Mouse (Mus musculus) Muller cell, postnatal 12 days (primary cell): ENCODE results near the gene Lrig2.

Experiments used
- DNase-seq: peaks from one replicate; pipeline ENCODE4 v3.0.0-alpha.2; 2015; ENCODE audit errors: inconsistent ontology term

The Lrig2 gene

GRCm38 (mm10) chr3:104510771-104511429, 818 bp downstream of the Lrig2 start:
- DNase-seq = no peak

GRCm38 (mm10) chr3:104501648-104502047, 10.1 kb downstream of the Lrig2 start:
- no peak for DNase-seq

GRCm38 (mm10) chr3:104500881-104501280, 10.8 kb downstream of the Lrig2 start:
- DNase-seq = peak; percentile 50

- no peak for DNase-seq
These were observed 15.5 kb downstream of the Lrig2 start for GRCm38 (mm10) chr3:104496176-104496575.

- DNase-seq = no peak
These were observed 30.6 kb downstream of the Lrig2 start for GRCm38 (mm10) chr3:104480946-104481719.

- DNase-seq = no peak
These were observed 33.7 kb downstream of the Lrig2 start for GRCm38 (mm10) chr3:104478056-104478455.

- no peak for DNase-seq
These were observed 42.3 kb downstream of the Lrig2 start for GRCm38 (mm10) chr3:104469421-104469820.

- DNase-seq = no peak
These were observed 50.5 kb downstream of the Lrig2 start for GRCm38 (mm10) chr3:104461226-104461625.

GRCm38 (mm10) chr3:104458588-104458987, 53.1 kb downstream of the Lrig2 start:
- DNase-seq = no peak

GRCm38 (mm10) chr3:104455506-104456275, 56.0 kb downstream of the Lrig2 start:
- no peak for DNase-seq

- no peak for DNase-seq
These were observed 64.5 kb downstream of the Lrig2 start for GRCm38 (mm10) chr3:104447240-104447639.

GRCm38 (mm10) chr3:104446689-104447088, 65.0 kb downstream of the Lrig2 start:
- no peak for DNase-seq

- peak; percentile 73 for DNase-seq
These were observed 66.1 kb downstream of the Lrig2 start for GRCm38 (mm10) chr3:104445576-104445975.

GRCm38 (mm10) chr3:104444946-104445460, 66.7 kb downstream of the Lrig2 start:
- no peak for DNase-seq

GRCm38 (mm10) chr3:104444082-104444481, 67.6 kb downstream of the Lrig2 start:
- DNase-seq = no peak

GRCm38 (mm10) chr3:104442357-104442756, 69.4 kb downstream of the Lrig2 start:
- no peak for DNase-seq

- peak; percentile 93 for DNase-seq
These were observed 69.8 kb downstream of the Lrig2 start for GRCm38 (mm10) chr3:104441870-104442283.

- DNase-seq = no peak
These were observed 70.3 kb downstream of the Lrig2 start for GRCm38 (mm10) chr3:104441435-104441834.

GRCm38 (mm10) chr3:104438777-104439176, 72.9 kb downstream of the Lrig2 start:
- no peak for DNase-seq

- DNase-seq = peak; percentile 87
These were observed 74.1 kb downstream of the Lrig2 start for GRCm38 (mm10) chr3:104437576-104437975.

GRCm38 (mm10) chr3:104435947-104436346, 75.8 kb downstream of the Lrig2 start:
- DNase-seq = no peak

- no peak for DNase-seq
These were observed 77.4 kb downstream of the Lrig2 start for GRCm38 (mm10) chr3:104434246-104434696.
